Mouse (Mus musculus) kidney, postnatal 4 days (tissue): ENCODE data around the gene Ppm1h.
A peak's percentile ranks its signal among the peaks of the same experiment; 100 is the strongest.

Experiments
- DNase-seq, 2 experiments: peaks; one replicate each; pipeline ENCODE4 v3.0.0; 2021; ENCODE audit warnings: mixed read lengths in 2 of 2

Gene Ppm1h

DNA sequence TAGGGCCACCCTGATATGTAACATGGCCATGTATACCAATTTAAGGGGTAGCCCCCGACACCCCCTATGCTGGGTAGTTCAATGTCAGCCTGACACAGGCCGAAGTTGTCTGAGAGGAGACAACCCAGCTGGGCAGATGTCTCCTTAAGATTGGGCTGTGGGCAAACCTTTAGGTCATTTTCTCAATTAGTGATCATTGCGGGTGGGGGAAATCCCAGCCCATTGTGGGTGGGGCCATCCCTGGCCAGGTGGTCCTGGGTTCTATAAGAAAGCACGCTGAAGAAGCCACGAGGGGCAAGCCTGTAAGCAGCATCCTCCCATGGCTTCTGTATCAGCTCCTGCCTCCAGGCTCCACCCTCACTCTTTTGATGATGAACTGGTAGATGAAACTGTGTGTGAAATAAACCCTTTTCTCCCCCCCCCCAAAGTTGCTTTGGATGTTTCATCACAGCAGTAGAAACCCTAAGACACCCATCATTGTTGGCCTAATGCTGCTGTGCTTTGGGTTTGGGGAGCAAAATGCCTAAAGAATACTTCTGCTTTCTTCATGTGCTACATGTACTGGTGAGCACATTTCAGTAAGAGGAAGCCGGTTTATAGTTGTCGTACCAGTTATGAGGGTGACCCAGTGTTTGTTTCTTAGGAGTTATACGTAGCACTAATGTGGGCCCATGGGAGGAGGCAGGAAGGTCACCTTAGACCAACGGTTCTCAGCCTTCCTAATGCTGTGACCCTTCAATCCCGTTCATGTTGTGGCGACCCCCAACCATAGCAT is 68.8 kb downstream of the Ppm1h start:
- no peak for DNase-seq

DNA sequence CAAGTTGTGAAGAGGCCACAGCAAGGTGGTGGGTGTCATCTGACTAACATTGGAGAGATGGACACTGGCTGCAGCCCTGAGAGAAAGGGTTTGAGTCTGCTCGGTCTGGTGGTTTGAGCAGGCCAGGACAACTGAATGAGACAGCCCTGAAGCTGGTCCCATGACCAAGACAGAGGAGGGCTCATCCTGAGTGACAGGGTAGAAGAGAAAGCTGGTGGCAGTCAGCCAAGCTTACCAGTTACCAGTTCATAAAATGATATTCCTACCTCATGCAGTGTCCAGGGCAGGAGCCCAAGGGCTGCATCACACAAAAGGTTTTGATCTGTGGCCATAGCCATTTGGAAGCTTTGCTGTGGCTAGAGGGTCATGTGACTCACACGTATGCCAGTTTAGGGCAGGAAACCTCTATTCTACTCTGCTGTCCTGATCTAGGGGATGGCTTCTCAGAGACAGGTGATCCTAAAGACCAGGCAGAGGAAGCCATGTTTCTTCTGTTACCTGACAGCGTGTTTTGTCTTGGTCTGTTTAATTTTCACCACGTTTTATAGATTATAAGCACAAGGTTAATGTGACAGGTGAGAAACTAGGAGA is 69.9 kb downstream of the Ppm1h start:
- no peak for DNase-seq

DNA sequence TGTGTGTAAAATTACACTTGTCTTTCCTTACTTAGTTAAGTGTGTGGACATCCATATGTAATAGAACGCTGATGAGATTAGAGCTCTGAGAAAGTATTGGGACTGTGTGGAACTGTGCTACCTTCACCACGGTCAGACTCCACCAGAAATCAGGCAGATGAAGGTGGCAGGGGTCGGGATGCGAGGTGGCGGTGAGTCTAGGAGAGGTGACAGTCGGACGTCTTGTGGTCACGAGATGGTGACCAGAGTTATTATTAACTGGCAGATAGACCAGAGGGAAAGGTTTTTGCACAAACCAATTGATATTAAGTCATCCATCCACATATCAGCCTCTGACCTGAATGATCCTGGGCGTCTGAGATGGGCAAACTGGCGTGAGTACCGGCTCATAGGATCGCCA is 70.5 kb downstream of the Ppm1h start:
- DNase-seq: no peak

DNA sequence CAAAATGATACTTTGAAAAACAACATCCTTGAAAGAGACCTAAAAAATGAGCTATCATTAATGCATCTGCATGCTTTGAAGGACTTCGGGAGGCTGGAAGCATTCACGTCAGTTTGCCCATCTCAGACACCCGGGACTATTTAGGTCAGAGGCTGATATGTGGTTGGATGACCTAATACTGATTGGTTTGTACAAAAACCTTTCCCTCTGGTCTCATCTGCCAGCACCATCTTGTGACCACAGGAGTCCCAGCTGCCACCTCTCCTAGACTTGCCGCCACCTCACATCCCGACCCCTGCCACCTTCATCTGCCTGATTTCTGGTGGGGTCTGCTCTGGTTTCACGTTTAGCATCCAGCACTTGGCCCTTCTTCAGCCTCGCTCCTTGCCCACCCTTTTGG is 71.3 kb downstream of the Ppm1h start:
- DNase-seq: no peak

DNA sequence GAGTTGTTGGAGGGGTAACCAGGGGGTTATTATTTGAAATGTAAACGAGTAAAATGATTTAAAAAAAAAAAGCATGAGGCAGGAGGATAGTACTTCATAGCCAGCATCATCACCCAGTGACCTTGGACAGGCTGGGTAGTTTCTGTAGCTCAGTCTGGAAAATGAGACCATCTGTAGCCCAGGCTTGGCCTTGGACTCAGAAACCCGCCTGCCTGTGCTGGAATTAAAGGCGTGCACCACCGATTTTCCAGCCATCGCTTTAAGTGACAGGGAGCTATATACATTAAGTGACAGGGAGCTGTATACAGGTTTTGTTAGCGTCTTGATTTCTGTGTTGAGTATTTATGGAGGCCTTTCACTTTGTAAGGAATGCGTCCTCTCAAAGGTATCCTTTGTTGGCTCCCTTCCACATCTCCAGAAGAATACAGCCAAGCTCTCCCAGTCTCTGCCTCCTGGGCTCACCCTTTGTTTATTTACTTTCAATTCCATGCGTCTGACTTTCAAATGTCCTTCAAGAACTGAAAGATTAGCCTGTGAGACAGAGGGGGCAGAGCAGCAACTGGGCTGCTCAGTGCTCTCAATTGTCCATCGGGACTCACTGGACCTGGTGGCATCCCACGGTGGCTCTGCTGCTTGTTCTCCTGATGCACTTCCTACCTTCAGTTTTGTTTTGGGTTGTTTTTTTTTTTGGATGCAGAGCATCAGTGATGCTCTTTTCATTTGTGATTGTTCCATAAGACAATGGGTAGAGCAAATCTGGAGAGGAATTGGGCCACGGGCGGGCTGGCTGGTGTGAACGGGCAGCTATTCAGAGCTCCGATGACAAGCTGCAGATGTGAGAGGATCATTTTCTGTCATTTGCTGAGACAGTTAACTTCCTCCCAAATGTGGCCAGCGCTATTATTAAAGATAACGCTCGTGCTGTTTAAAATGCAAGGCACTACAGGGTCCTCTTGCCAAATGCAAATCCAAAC is 74.7 kb downstream of the Ppm1h start:
- DNase-seq: no peak

DNA sequence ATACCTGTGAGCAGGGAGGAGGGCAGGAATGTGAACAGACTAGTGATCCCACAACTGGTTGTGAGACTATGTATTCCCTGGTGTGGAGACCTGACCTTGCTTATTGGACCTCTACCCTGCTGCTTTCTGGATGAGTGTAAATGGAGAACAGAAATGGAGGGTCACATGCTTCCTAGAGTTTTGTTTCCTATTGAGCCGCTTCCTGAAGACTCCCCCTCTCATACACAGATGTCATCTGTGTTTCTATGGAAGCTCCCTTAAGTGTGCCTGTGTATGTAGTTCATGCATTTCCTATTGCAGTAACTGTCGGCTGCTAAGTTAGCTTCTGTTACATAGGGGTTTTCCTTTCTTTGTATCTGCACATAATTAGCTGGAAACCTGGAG is 75.4 kb downstream of the Ppm1h start:
- DNase-seq: no peak

DNA sequence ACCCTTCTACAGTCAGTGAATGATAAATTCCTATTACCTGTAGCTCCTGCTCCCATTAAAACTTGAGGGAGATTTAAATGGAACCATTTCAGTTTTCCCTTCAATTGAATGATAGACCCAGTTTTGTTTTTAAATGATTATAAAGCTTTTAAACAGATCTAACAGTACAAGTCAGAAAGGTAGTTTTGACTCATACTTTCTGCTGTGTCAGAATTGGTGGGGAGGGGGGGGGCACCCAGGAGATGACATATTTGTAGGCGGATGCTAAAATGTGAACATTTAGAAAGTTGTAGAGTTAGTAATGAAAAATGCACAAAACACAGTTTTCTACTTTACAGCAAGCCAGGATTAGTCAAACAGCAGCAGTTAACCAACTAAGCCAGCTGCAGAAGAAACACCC is 76.4 kb downstream of the Ppm1h start:
- DNase-seq: no peak

DNA sequence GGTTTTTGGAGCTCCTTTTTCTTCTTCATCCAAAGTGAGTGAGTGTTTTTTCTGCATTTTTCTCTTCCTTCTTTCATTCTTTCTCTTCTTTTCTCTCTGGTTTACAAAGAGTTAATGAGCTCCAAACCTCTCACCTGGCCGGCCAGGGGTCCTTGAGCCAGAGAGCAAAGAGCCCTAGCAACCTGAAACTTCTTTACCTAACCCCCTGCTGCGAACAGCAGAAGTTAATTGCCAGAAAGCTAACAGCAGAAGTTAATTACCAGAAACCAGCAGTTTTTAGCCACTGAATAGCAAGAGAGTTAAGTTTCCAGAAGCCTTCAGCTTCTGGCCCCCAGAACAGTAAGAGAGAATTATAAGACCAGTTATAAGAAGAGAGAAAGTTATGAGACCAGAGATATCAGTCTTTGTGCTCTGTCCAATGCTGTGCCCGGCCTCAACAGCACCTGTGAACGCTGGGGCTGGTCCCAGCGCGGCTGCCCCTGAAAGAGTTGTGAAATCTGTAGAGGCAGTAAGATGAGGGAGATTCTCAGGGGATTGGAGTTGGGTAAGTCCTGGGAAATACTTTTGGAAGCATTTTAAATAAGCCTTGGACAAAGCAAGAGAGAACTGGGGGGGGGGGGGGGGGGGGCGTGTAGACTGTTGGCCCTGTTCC is 78.4 kb downstream of the Ppm1h start:
- peak in 1 of 2 experiments; percentile 49 for DNase-seq

DNA sequence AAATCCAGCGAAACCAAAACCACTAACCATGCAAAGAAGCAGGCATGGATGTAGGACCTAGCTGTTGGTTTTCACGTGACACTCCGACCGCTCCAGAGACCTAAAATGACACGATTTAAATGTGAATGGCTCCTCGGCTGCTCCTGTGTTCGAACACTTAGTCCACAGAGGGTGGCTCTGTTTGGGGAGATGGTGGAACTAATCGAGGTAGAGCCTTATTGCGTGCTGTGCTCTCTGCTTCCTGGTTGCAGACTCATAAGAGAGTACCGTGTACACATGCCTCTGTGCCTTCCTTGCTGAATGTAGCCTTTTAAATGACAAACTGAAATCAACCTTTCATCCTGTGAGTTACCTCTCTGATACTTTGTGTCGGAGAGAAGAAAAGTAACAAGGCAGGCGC is 79.2 kb downstream of the Ppm1h start:
- no peak for DNase-seq

DNA sequence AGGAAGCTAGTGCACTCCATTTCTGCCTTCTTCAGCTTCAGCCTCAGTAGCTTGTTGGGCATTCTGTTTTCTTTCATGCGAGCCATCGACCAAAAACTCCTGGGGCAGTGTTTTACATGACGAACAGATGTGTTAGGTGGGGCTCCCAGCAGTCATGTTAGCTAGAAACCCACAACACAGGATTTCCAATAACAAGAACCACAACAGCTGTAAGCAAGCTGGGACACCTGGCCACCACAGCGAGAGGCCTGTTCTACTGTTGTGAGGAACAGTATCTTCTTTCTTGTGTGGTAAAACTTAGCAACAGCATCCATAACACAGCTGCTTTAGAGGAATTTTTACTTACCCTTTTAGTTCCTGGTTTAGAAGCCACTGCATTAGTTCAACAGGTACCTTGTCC is 79.8 kb downstream of the Ppm1h start:
- DNase-seq: no peak

DNA sequence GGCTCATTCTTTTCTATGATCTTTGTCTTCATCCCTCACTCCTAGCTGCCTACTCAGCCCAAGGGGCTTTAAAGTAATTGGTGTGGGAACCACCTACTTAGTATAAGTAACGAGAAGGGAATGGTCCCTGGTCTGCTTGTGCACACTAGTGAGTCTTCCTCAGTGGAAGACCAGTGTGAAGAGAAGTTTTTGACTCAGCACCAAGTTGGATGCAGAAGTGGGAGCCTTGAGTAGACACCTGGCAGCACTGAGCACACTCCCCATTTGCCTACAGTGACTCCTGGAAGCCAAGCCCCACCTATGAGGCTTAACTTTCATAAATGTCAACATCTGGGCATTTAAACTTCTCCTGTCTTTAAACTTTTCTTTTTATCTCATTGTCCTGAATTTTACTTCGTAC is 81.2 kb downstream of the Ppm1h start:
- DNase-seq: no peak

DNA sequence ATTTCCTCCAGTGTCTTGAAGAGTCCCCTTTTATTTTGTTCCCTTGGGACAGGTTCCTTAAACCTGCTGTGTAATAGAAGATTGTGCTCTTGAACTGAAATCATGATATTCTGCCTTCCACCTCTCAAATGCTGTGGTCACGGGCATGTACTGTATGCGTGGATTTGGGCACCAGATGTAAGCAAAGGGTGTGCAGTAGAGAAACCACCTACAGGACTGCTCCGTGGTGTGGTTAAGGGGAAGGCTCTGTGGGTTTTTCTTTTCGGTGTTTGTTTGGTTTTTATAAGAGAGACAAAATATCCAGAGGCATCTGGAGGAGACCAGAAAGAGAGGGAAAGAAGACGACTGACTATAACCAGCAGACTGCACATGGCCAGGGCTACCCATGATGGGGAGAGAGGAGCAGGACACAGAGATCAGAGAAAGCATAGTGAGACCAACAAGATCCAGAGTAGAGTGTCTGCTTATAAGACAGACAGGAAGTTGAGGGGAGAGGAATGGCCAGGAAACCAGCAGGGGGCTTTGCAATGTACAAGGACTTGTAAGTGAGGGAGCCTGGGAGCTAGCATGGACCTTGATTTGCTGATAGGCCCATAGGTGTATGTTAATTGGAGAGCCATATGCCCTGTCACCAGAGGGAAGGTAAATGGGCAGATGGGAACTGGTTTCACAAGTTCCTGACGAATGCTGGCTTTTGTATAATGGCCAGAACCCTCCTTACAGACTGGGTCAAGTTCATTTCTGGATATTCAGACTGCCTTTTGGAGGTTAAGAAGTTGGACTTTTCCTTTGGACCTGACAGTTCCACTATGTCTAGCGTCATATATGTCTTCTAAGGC is 82.1 kb downstream of the Ppm1h start:
- no peak for DNase-seq

DNA sequence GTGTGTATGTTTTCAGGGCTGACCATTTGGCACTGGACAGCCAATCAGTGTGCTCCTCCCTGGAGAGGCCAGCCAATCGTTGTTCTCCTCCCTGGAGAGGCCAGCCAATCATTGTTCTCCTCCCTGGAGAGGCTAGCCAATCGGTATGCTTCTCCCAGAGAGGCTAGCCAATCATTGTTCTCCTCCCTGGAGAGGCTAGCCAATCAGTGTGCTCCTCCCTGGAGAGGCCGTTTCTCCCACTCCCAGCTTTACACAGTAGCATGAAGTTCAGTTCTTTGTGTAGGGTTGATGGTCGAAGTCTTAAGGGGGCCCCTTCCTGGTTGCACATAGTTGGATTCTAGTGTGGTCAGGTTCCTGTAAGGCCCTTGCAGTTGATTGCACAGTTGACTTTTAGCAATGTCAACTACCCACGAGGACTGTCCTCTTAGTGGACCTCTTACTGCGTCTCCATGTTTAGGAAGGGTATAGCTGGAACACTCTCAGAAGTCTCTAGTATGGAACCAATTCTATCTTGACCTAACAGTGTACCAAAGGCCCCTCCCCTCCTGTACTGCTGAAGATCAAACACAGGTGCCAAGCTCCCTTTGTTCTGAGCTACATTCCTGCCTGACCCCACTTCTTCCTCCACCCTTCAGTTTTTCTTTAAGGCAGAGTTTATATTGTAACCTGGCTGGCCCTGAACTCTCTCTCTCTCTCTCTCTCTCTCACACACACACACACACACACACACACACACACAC is 84.4 kb downstream of the Ppm1h start:
- no peak for DNase-seq

DNA sequence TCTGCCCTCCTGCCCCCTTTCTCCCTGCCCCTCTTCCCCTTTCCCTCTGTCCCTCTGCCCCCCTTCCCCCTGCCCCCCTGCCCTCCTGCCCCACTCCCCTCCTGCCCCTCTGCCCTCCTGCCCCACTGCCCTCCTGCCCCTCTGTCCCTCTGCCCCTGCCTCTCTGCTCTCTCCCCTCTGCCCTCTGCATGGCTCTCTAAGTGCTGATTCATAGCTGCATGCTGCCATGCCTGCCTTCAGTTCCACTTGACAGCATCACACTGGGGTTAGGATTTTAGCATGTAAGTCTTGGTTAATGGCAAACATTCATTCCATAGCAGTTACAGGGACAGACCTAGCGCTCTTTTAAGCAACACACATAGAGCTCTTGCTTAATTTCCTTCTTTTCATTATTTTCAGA is 85.0 kb downstream of the Ppm1h start:
- DNase-seq: peak; percentile 30 to 55

DNA sequence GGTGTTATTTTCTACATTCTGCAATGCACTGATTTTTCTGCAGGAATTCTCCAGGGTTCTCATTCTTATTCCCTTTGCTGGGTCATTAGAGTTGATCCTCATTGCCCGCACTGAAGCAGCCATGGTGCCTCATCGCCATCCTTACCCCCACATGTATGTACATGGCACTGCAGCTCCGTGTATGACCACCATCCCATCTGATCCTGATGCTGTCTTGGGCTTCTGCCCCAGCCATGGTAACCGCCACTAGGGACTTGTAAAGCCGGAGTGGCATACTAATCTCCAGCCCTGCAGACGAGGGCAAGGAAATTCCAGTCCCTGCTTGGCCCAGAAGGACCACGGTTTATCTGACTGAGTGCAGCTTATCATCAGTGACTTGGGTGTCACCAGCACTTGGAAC is 86.1 kb downstream of the Ppm1h start:
- no peak for DNase-seq

DNA sequence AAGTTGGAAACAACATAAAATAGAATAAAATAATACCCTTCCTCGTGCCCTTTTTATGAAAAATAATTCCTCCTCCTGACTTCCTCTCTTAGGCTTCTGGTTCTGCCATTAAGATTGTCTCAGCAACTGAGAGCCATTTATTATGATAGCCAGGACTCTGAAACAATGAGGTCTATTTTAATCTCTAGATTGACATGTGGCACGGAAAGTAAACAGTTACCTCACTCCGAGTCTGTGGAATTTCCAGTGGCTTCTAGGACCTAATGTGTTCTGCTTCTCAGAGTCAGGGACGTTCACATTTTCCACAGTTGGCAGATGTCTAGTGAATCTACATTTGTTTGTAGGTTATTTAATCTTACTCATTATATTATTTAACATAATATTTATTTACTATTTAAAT is 87.0 kb downstream of the Ppm1h start:
- no peak for DNase-seq

DNA sequence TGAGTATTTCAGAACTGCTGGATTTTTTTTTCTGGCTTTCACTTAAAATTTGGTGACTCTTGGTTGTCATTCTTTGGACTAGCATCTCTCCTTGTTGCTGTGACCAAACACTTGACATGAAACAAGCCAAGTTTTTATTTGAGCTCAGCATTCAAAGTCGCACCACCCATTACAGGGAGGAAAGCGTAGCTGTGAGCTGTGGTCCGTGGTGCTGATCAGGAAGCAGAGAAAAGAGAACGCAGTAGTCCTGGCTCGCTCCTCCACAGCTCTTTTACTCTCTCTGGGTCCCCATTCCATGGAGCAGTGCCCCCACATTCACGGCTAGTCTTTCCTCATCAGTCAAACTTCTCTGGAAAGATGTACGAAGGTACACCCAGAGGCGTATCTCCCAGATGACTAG is 87.4 kb downstream of the Ppm1h start:
- peak in 1 of 2 experiments; percentile 20 for DNase-seq

DNA sequence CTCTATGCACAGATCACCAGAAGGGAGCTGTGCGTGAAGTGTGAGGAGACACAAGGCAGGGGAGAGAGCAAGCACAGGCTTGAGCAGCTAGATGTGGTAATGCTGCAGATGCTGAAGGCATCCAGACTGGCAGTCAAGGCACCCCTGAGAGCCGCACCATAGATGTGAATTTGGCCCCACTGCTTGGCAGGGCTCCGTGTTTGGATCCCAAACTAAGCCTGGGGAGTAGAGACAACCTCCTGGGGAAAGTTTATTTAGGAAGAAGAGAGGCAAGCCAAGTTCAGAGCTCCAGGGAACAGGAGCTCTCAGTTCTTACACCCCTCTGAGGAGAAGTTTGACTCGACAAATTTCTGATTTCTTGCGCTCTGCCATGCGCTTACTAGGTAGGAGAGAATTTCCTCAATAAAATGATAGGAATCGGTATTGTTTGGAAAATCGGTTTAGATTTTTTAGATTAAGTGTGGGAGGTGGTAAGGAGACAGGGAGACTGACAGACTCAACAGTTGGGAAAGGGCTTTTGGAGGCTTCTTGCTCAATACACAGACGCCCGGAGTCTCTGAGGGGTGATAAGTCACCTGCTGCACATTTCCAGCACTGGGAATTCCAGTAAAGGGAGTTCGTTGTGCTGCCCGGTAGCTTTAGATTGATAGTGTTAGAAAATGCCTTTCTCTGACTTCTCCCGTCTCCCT is 89.8 kb downstream of the Ppm1h start:
- DNase-seq: no peak

DNA sequence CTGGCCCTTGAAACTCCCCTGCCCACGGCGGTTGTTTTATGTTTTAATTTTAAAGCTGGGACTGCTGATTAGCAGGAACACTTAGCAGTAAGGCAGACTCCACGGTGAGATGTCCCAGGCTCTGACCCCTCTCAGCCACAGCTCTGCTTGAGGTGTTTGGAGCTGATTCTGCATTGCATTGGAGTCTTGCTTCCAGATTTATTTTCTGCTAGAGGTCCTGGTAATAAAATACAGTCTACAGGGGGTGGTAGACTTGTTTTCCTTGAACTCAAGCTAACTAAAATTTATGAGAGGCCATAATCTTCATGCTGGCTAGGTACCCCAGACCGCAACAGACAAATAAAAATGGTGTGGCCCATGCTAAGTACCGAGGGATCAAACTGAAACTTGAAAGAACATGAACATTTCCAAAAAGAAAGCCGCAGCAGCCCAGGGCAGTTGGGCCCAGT is 90.4 kb downstream of the Ppm1h start:
- no peak for DNase-seq

DNA sequence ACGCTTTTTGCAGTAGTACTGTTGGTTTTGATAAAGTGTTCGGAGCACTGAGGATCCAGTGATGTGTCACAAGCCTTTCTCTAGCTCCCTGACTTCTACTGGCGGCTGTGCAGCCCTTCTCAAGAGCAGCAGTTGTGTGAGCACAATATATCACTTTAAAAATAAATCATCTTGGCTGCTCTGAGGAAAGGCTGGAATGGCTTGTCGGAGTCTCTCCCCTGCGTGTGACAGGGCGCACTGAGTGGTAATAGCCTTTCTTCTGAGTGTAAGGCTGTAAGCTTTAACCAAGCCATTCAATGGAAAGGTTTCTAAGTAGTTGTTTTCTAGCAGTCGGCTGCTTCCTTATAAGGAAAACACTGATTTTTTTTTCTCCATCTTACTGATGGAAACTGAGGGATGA is 91.8 kb downstream of the Ppm1h start:
- DNase-seq: no peak

DNA sequence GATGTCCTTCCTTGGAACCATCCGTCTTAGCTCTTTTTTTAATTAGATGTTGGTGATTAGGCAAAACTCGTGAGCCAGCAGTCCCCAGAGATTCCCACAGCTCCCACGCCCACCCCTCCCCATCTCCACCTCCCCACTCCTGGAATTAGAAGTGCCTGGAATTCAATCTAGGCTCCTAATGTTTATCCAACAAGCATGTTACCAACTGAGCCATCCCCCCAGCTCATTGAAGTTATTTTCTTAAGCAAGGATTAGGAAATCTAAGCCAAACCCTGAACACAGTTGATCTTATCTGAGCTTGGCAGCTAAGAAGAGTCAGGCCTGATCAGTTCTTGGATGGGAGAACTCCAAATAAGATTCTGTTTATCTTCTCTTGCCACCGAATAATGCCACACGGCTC is 92.4 kb downstream of the Ppm1h start:
- DNase-seq: peak in 1 of 2 experiments; percentile 55
